Mouse (Mus musculus) myocyte (in vitro differentiated cells): Measurements from ENCODE around the gene Tmeff2. TPM values are rescaled to one million over a fixed set of nuclear protein-coding genes. Genes with fewer than 3 reads are reported as not detected.

ENCODE experiments used
- H3K27me3 ChIP-seq: one replicate; pipeline ENCODE4 v1.6.1; 2011; ENCODE audit not compliant: control insufficient read depth, insufficient read depth, insufficient read length
- H3K36me3 ChIP-seq: one replicate; pipeline ENCODE4 v1.6.1; 2011; ENCODE audit not compliant: control insufficient read depth, insufficient read depth
- H3K4me2 ChIP-seq: one replicate; pipeline ENCODE4 v1.6.1; 2011; ENCODE audit warnings: low read depth, control low read depth
- H3K4me3 ChIP-seq: one replicate; pipeline ENCODE4 v1.5.1; 2011; ENCODE audit warnings: mild to moderate bottlenecking, control low read depth, moderate library complexity
- H3K79me2 ChIP-seq: one replicate; pipeline ENCODE4 v1.6.1; 2011; ENCODE audit not compliant: control insufficient read depth, insufficient read depth
- H3ac ChIP-seq: one replicate; pipeline ENCODE4 v1.6.1; 2011; ENCODE audit not compliant: control insufficient read depth, insufficient read length
- CEBPB ChIP-seq: IDR thresholded peaks from 2 replicates; pipeline ENCODE4 v1.6.1; 2011; ENCODE audit warnings: mild to moderate bottlenecking, moderate library complexity; ENCODE audit not compliant: poor library complexity, insufficient read depth, severe bottlenecking
- E2F4 ChIP-seq: IDR thresholded peaks from one replicate; pipeline ENCODE4 v1.6.1; 2011; ENCODE audit warnings: mild to moderate bottlenecking, control low read depth, moderate library complexity; ENCODE audit not compliant: insufficient read depth
- MAX ChIP-seq: IDR thresholded peaks from one replicate; pipeline ENCODE4 v1.6.1; 2011; ENCODE audit warnings: low read depth, mild to moderate bottlenecking, control low read depth
- MYOD1 ChIP-seq, 3 experiments: IDR thresholded peaks; one replicate each; pipeline ENCODE4 v1.6.1; 2011; ENCODE audit warnings: control low read depth in 2 of 3, low read depth in 2 of 3, mild to moderate bottlenecking in 2 of 3, moderate library complexity in 1 of 3; ENCODE audit not compliant: insufficient read length in 2 of 3, control insufficient read depth in 1 of 3
- MYOG ChIP-seq, 3 experiments: IDR thresholded peaks; one replicate each; pipeline ENCODE4 v1.6.1; 2011; ENCODE audit warnings: control low read depth in 2 of 3, low read depth in 2 of 3, mild to moderate bottlenecking in 2 of 3; ENCODE audit not compliant: insufficient read length in 2 of 3, control insufficient read depth in 1 of 3, insufficient read depth in 1 of 3
- POLR2A ChIP-seq: IDR thresholded peaks from one replicate; pipeline ENCODE4 v1.6.1; 2011; ENCODE audit warnings: low read depth, mild to moderate bottlenecking, control low read depth, moderate library complexity; ENCODE audit not compliant: insufficient read length
- POLR2AphosphoS2 ChIP-seq: IDR thresholded peaks from one replicate; pipeline ENCODE4 v1.6.1; 2011; ENCODE audit warnings: low read depth, control low read depth; ENCODE audit not compliant: insufficient read length
- REST ChIP-seq: IDR thresholded peaks from one replicate; pipeline ENCODE4 v1.6.1; 2011; ENCODE audit warnings: mild to moderate bottlenecking, control low read depth, moderate library complexity; ENCODE audit not compliant: insufficient read depth, insufficient read length
- SRF ChIP-seq: IDR thresholded peaks from one replicate; pipeline ENCODE4 v1.6.1; 2011; ENCODE audit warnings: low read depth; ENCODE audit not compliant: control insufficient read depth, insufficient read length
- TCF12 ChIP-seq: IDR thresholded peaks from one replicate; pipeline ENCODE4 v1.6.1; 2011; ENCODE audit warnings: mild to moderate bottlenecking, control low read depth; ENCODE audit not compliant: poor library complexity, insufficient read depth, severe bottlenecking
- TCF3 ChIP-seq: IDR thresholded peaks from one replicate; pipeline ENCODE4 v1.6.1; 2011; ENCODE audit warnings: low read depth, control low read depth; ENCODE audit not compliant: insufficient read length
- USF1 ChIP-seq: IDR thresholded peaks from one replicate; pipeline ENCODE4 v1.6.1; 2011; ENCODE audit warnings: low read depth, mild to moderate bottlenecking, control low read depth, moderate library complexity
- polyA plus RNA-seq: library from polyadenylated mRNA; unstranded; fragments of >200 nt; fragmentation: generic; extraction: Trizol; gene quantifications from one replicate; pipeline ENCODE4 v1.2.1, GENCODE M21; 2012; ENCODE audit warnings: missing spikeins

Tmeff2 gene
- polyA plus RNA-seq, 1 experiment = 5.1 TPM

DNA sequence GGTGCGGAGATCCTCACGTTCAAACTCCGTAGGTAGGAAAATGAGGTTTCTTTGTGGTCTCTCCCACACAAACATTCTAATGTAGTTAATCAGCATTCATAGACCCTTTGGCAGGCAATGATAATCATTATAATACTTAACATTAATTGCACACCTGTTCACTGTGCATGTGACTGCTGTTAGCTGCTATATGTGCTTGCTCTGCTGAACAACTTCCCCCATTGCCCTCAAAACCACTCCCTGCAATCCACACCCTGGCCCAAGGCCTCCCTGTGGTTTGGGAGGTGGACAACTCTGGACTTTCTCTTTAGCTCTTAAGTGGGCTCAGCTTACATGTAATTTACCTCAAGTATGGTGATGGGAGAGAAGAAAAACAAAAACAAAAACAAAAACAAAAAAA, 299.5 kb downstream of the Tmeff2 start:
- Histone ChIP-seq H3ac (no peak overlapping the region), H3K27me3 (no peaks in the 10 kb centered on the region), H3K79me2 (no peaks in the 10 kb centered on the region), H3K4me2 (no peak overlapping the region), H3K36me3 (no peaks in the 10 kb centered on the region), H3K4me3 (no peak overlapping the region)
- TF ChIP-seq SRF (no peak), REST (no peak), POLR2AphosphoS2 (no peak), POLR2A (no peak), MYOD1 (IDR thresholded peaks at IDR 0.05; ENCODE audit: control insufficient read depth in 1 of 3, insufficient read length in 2 of 3, low read depth in 2 of 3) (peak in 2 of 3 experiments; percentile 28 to 62), CEBPB (no peak), TCF3 (no peak), MYOG (IDR thresholded peaks at IDR 0.05; ENCODE audit: control insufficient read depth in 1 of 3, insufficient read depth in 1 of 3, insufficient read length in 2 of 3, low read depth in 2 of 3) (peak in 1 of 3 experiments; percentile 50), MAX (no peak), TCF12 (no peak), USF1 (peak; percentile 13), E2F4 (no peak)

- Histone ChIP-seq H3K79me2 (no peaks in the 10 kb centered on the region), H3K36me3 (no peaks in the 10 kb centered on the region), H3K4me2 (no peak overlapping the region)
These were observed 315.2 kb downstream of the Tmeff2 start for GRCm38 (mm10) chr1:51215631-51216030.

DNA sequence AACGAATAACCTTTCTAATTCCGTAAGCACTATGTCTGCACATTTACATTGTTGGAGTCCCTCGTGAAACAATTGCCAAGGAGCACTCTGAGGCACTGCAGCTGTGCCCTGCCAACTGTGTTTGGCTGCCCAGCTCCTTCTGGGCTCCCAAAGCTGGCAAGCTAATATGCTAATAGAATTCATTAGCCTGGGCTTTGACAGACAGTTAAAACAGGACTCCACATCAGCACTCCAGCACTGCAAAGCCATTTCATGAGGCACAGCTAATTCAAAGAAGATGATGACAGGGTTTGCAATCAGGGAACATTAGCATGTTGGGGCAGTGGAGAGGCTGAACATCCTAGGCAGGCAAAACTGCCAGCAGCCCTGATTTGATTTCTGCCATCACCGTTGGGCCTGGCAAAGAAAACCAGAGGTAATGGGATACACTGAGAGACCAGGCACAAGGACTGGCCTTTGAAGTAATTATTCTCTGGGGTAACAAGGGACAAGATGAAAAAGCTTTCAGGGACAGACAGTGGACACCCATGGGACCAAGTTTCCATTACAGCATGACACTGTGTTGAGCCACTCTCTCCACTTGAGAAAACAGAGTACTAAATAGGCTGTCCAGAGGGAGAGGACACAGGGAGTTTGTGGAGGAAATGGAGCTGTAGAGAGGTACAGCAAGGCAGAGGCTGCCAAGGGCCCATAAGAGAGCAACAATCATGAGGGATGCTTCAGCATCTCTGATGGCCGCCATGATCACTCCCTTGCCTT, 316.0 kb downstream of the Tmeff2 start:
- Histone ChIP-seq H3ac (no peak overlapping the region), H3K79me2 (no peaks in the 10 kb centered on the region), H3K4me2 (peak overlapping the region; percentile 52), H3K36me3 (no peaks in the 10 kb centered on the region), H3K4me3 (no peak overlapping the region), H3K27me3 (no peaks in the 10 kb centered on the region)
- TF ChIP-seq MYOG (IDR thresholded peaks at IDR 0.05; ENCODE audit: control insufficient read depth in 1 of 3, insufficient read depth in 1 of 3, insufficient read length in 2 of 3, low read depth in 2 of 3) (peak in 2 of 3 experiments; percentile 39 to 76), MYOD1 (IDR thresholded peaks at IDR 0.05; ENCODE audit: control insufficient read depth in 1 of 3, insufficient read length in 2 of 3, low read depth in 2 of 3) (peak in 2 of 3 experiments; percentile 20 to 40), CEBPB (peak; percentile 93), TCF12 (no peak)

More at GRCm38 (mm10) chr1:51215631-51216030, 315.2 kb downstream of the Tmeff2 start:
- no peak overlapping the region for H3K4me3 ChIP-seq
- no peak overlapping the region for H3ac ChIP-seq
- TF ChIP-seq POLR2A = no peak
- no peak for TF ChIP-seq USF1
- TF ChIP-seq POLR2AphosphoS2 = no peak
- TF ChIP-seq E2F4 = no peak
- no peak for TF ChIP-seq TCF12
- TF ChIP-seq TCF3 = no peak
- no peak for TF ChIP-seq REST
- TF ChIP-seq SRF = no peak
- TF ChIP-seq MAX = no peak
- TF ChIP-seq MYOD1 (IDR thresholded peaks at IDR 0.05; ENCODE audit: control insufficient read depth in 1 of 3, insufficient read length in 2 of 3, low read depth in 2 of 3) = no peak
- TF ChIP-seq MYOG (IDR thresholded peaks at IDR 0.05; ENCODE audit: control insufficient read depth in 1 of 3, insufficient read depth in 1 of 3, insufficient read length in 2 of 3, low read depth in 2 of 3) = no peak
- no peak for TF ChIP-seq CEBPB
- no peaks in the 10 kb centered on the region for H3K27me3 ChIP-seq

GRCm38 (mm10) chr1:51217227-51217626, 316.8 kb downstream of the Tmeff2 start:
- peak overlapping the region; percentile 52 for H3K4me2 ChIP-seq

GRCm38 (mm10) chr1:51225156-51225555, 324.7 kb downstream of the Tmeff2 start:
- H3K4me2 ChIP-seq = no peak overlapping the region
- TF ChIP-seq USF1 (no peak), POLR2A (no peak), MYOG (IDR thresholded peaks at IDR 0.05; ENCODE audit: control insufficient read depth in 1 of 3, insufficient read depth in 1 of 3, insufficient read length in 2 of 3, low read depth in 2 of 3) (no peak), MAX (no peak), CEBPB (no peak), E2F4 (no peak), REST (no peak), SRF (no peak), POLR2AphosphoS2 (no peak)
- H3K4me3 ChIP-seq = no peak overlapping the region
- no peak overlapping the region for H3ac ChIP-seq
- no peaks in the 10 kb centered on the region for H3K79me2 ChIP-seq
- no peaks in the 10 kb centered on the region for H3K27me3 ChIP-seq
- no peaks in the 10 kb centered on the region for H3K36me3 ChIP-seq

More at GRCm38 (mm10) chr1:51217227-51217626, 316.8 kb downstream of the Tmeff2 start:
- no peak for TF ChIP-seq TCF3
- no peak for TF ChIP-seq MAX
- no peak for TF ChIP-seq MYOD1 (IDR thresholded peaks at IDR 0.05; ENCODE audit: control insufficient read depth in 1 of 3, insufficient read length in 2 of 3, low read depth in 2 of 3)
- no peak for TF ChIP-seq POLR2A
- no peak for TF ChIP-seq MYOG (IDR thresholded peaks at IDR 0.05; ENCODE audit: control insufficient read depth in 1 of 3, insufficient read depth in 1 of 3, insufficient read length in 2 of 3, low read depth in 2 of 3)
- Histone ChIP-seq H3K27me3 (no peaks in the 10 kb centered on the region), H3K79me2 (no peaks in the 10 kb centered on the region), H3ac (no peak overlapping the region), H3K36me3 (no peaks in the 10 kb centered on the region), H3K4me3 (no peak overlapping the region)
